Mouse (Mus musculus) midbrain, embryonic 11.5 days (tissue): ENCODE data around the gene Maats1. TPM values are rescaled to one million over a fixed set of nuclear protein-coding genes. Genes with fewer than 3 reads are reported as not detected.

Experiments
- ATAC-seq: fragments of 200-750 bp; cut with Nextera tagmentation; 2 replicates; pipeline ENCODE4 v1.8.0; 2017; ENCODE audit warnings: moderate TSS enrichment, moderate library complexity; ENCODE audit not compliant: low FRiP score
- DNase-seq: peaks from one replicate; pipeline ENCODE4 v3.0.0; 2015; ENCODE audit warnings: low spot score; ENCODE audit errors: missing footprints
- H3K27ac ChIP-seq: fragments of 300-500 bp; sonication (generic); 2 replicates; pipeline ENCODE4 v1.5.1; 2014; ENCODE audit warnings: low read depth, low read length
- H3K27me3 ChIP-seq: fragments of 300-500 bp; sonication (generic); 2 replicates; pipeline ENCODE4 v1.6.1; 2014; ENCODE audit warnings: mild to moderate bottlenecking, low read length, moderate library complexity, mixed read lengths; ENCODE audit not compliant: control insufficient read depth, insufficient read depth
- H3K36me3 ChIP-seq: fragments of 300-500 bp; sonication (generic); 2 replicates; pipeline ENCODE4 v1.6.1; 2014; ENCODE audit warnings: mild to moderate bottlenecking, low read length, moderate library complexity, mixed read lengths; ENCODE audit not compliant: control insufficient read depth, insufficient read depth
- H3K4me1 ChIP-seq: fragments of 300-500 bp; sonication (generic); 2 replicates; pipeline ENCODE4 v1.6.1; 2014; ENCODE audit warnings: low read length; ENCODE audit not compliant: control insufficient read depth, insufficient read depth
- H3K4me2 ChIP-seq: fragments of 300-500 bp; sonication (generic); 2 replicates; pipeline ENCODE4 v1.6.1; 2014; ENCODE audit warnings: mild to moderate bottlenecking, moderate library complexity
- H3K4me3 ChIP-seq: fragments of 300-500 bp; sonication (generic); 2 replicates; pipeline ENCODE4 v1.5.1; 2014; ENCODE audit warnings: low read depth, low read length
- H3K9ac ChIP-seq: fragments of 300-500 bp; sonication (generic); 2 replicates; pipeline ENCODE4 v1.6.1; 2014; ENCODE audit warnings: low read length
- H3K9me3 ChIP-seq: fragments of 300-500 bp; sonication (generic); 2 replicates; pipeline ENCODE4 v1.6.1; 2016; ENCODE audit warnings: low read length; ENCODE audit not compliant: control insufficient read depth
- WGBS: fragments of 180-500 bp; shearing (Covaris S2); extraction: QIAGEN DNeasy Blood & Tissue Kit; methylation state at CpG from one replicate; pipeline ENCODE4 v1.1.7; 2014; 5-methylcytosine and 5-hydroxymethylcytosine counted together
- polyA plus RNA-seq: library from polyadenylated mRNA; unstranded; fragments of >200 nt; fragmentation: Nextera tagmentation; extraction: Ambion mirVana; gene quantifications from 2 replicates; pipeline ENCODE4 v1.2.1, GENCODE M21; 2014

Maats1 gene
- polyA plus RNA-seq, 1 experiment from 2014 or later = 0.60 TPM

GRCm38 (mm10) chr16:38282559-38283160 lies 59.3 kb downstream of the Maats1 start:
- no peaks in the 10 kb centered on the region for H3K9me3 ChIP-seq
- H3K9ac ChIP-seq = no peak overlapping the region
- H3K4me1 ChIP-seq = no peaks in the 10 kb centered on the region; the same call in 1 of the 2 replicates
- no peaks in the 10 kb centered on the region for H3K36me3 ChIP-seq
- no peak overlapping the region for H3K4me3 ChIP-seq
- DNase-seq (no peak), ATAC-seq (no peak)
- WGBS = 86% methylated on average over 7 of the region's 7 CpGs
- H3K27me3 ChIP-seq = no peaks in the 10 kb centered on the region
- H3K4me2 ChIP-seq = no peak overlapping the region
- no peak overlapping the region for H3K27ac ChIP-seq

GRCm38 (mm10) chr16:38280951-38281350 lies 61.0 kb downstream of the Maats1 start:
- H3K9me3 ChIP-seq = no peaks in the 10 kb centered on the region
- 87% methylated on average over 7 of the region's 7 CpGs for WGBS
- H3K27me3 ChIP-seq = no peaks in the 10 kb centered on the region
- no peaks in the 10 kb centered on the region for H3K36me3 ChIP-seq
- no peak overlapping the region for H3K9ac ChIP-seq
- H3K4me1 ChIP-seq = no peaks in the 10 kb centered on the region; the same call in 1 of the 2 replicates
- no peak for ATAC-seq
- H3K27ac ChIP-seq = no peak overlapping the region
- no peak for DNase-seq
- no peak overlapping the region for H3K4me3 ChIP-seq
- H3K4me2 ChIP-seq = no peak overlapping the region

GRCm38 (mm10) chr16:38279794-38280193 lies 62.1 kb downstream of the Maats1 start:
- WGBS = 94% methylated on average over 5 of the region's 5 CpGs
- Histone ChIP-seq H3K9me3 (no peaks in the 10 kb centered on the region), H3K27ac (no peak overlapping the region), H3K9ac (no peak overlapping the region), H3K4me1 (no peaks in the 10 kb centered on the region; the same call in 1 of the 2 replicates), H3K4me2 (no peak overlapping the region), H3K27me3 (no peaks in the 10 kb centered on the region), H3K4me3 (no peak overlapping the region), H3K36me3 (no peaks in the 10 kb centered on the region)
- no peak for DNase-seq
- ATAC-seq = no peak

- Histone ChIP-seq H3K4me2 (no peak overlapping the region), H3K27ac (no peak overlapping the region), H3K27me3 (no peaks in the 10 kb centered on the region), H3K4me3 (no peak overlapping the region), H3K9ac (no peak overlapping the region), H3K9me3 (no peaks in the 10 kb centered on the region), H3K36me3 (no peaks in the 10 kb centered on the region), H3K4me1 (peaks cover 8% of the 10 kb centered on the region; the same call in 1 of the 2 replicates)
- DNase-seq (no peak), ATAC-seq (no peak)
- WGBS = 92% methylated on average over 2 of the region's 2 CpGs
Observed at GRCm38 (mm10) chr16:38274737-38275136, 67.2 kb downstream of the Maats1 start.

GRCm38 (mm10) chr16:38272483-38272882 lies 69.5 kb downstream of the Maats1 start:
- no peaks in the 10 kb centered on the region for H3K9me3 ChIP-seq
- no peak overlapping the region for H3K27ac ChIP-seq
- no peak overlapping the region for H3K9ac ChIP-seq
- WGBS = 45% methylated on average over 5 of the region's 5 CpGs
- no peak overlapping the region for H3K4me2 ChIP-seq
- no peak overlapping the region for H3K4me3 ChIP-seq
- ATAC-seq (no peak), DNase-seq (no peak)
- peaks cover 8% of the 10 kb centered on the region; the same call in 1 of the 2 replicates for H3K4me1 ChIP-seq
- no peaks in the 10 kb centered on the region for H3K36me3 ChIP-seq
- H3K27me3 ChIP-seq = no peaks in the 10 kb centered on the region

- no peaks in the 10 kb centered on the region for H3K9me3 ChIP-seq
- ATAC-seq (no peak), DNase-seq (no peak)
- no peak overlapping the region for H3K9ac ChIP-seq
- no peak overlapping the region for H3K4me2 ChIP-seq
- no peaks in the 10 kb centered on the region for H3K36me3 ChIP-seq
- H3K4me1 ChIP-seq = peaks cover 8% of the 10 kb centered on the region; the same call in 1 of the 2 replicates
- no peaks in the 10 kb centered on the region for H3K27me3 ChIP-seq
- H3K27ac ChIP-seq = no peak overlapping the region
- WGBS = 75% methylated on average over 3 of the region's 3 CpGs
- H3K4me3 ChIP-seq = no peak overlapping the region
Observed at GRCm38 (mm10) chr16:38271601-38272000, 70.3 kb downstream of the Maats1 start.

- Histone ChIP-seq H3K4me3 (no peak overlapping the region), H3K27ac (no peak overlapping the region), H3K27me3 (no peaks in the 10 kb centered on the region), H3K9me3 (no peaks in the 10 kb centered on the region), H3K4me1 (no peaks in the 10 kb centered on the region), H3K36me3 (no peaks in the 10 kb centered on the region), H3K9ac (no peak overlapping the region), H3K4me2 (no peak overlapping the region)
- DNase-seq (no peak), ATAC-seq (no peak)
- 88% methylated on average over 9 of the region's 9 CpGs for WGBS
Observed at GRCm38 (mm10) chr16:38255927-38256326, 86.0 kb downstream of the Maats1 start.

GRCm38 (mm10) chr16:38255107-38255506 lies 86.8 kb downstream of the Maats1 start:
- DNase-seq (no peak), ATAC-seq (no peak)
- WGBS = 87% methylated on average over 4 of the region's 4 CpGs
- no peaks in the 10 kb centered on the region for H3K4me1 ChIP-seq
- H3K27ac ChIP-seq = no peak overlapping the region
- no peak overlapping the region for H3K4me3 ChIP-seq
- H3K9me3 ChIP-seq = no peaks in the 10 kb centered on the region
- H3K4me2 ChIP-seq = no peak overlapping the region
- H3K27me3 ChIP-seq = no peaks in the 10 kb centered on the region
- H3K9ac ChIP-seq = no peak overlapping the region
- no peaks in the 10 kb centered on the region for H3K36me3 ChIP-seq

- H3K9ac ChIP-seq = no peak overlapping the region
- DNase-seq (no peak), ATAC-seq (no peak)
- no peaks in the 10 kb centered on the region for H3K27me3 ChIP-seq
- 86% methylated on average over 14 of the region's 14 CpGs for WGBS
- H3K36me3 ChIP-seq = no peaks in the 10 kb centered on the region
- no peak overlapping the region for H3K4me2 ChIP-seq
- no peaks in the 10 kb centered on the region for H3K4me1 ChIP-seq
- H3K9me3 ChIP-seq = no peaks in the 10 kb centered on the region
- no peak overlapping the region for H3K27ac ChIP-seq
- H3K4me3 ChIP-seq = no peak overlapping the region
Observed at GRCm38 (mm10) chr16:38254001-38254400, 87.9 kb downstream of the Maats1 start.
